Mouse (Mus musculus) liver, postnatal 0 days (tissue): ENCODE measurements around the gene Mlkl.

ENCODE experiments used
- CTCF ChIP-seq: sonication (generic); IDR thresholded peaks from 2 replicates; pipeline ENCODE4 v1.5.1; 2016; ENCODE audit warnings: antibody characterized with exemption, low read depth
- EP300 ChIP-seq: IDR thresholded peaks from 2 replicates; pipeline ENCODE4 v1.6.1; 2016; ENCODE audit warnings: antibody characterized with exemption, low read depth, mild to moderate bottlenecking

- peak; percentile 45 for TF ChIP-seq CTCF
- TF ChIP-seq EP300: 0 out of 2 replicates have a peak, but pooled peaks have one; percentile 16
Measured at GRCm38 (mm10) chr8:111299821-111300568, 38.0 kb downstream of the Mlkl start, which contains the start of gene Rfwd3.
